Mouse (Mus musculus): ENCODE measurements around the gene Stxbp6. TPM values are rescaled to one million over a fixed set of nuclear protein-coding genes. Genes with fewer than 3 reads are reported as not detected.
A peak's percentile ranks its signal among the peaks of the same experiment; 100 is the strongest.

Stxbp6 gene
- polyA plus RNA-seq, 1 experiment from 2014 or later: 15.9 TPM

DNA sequence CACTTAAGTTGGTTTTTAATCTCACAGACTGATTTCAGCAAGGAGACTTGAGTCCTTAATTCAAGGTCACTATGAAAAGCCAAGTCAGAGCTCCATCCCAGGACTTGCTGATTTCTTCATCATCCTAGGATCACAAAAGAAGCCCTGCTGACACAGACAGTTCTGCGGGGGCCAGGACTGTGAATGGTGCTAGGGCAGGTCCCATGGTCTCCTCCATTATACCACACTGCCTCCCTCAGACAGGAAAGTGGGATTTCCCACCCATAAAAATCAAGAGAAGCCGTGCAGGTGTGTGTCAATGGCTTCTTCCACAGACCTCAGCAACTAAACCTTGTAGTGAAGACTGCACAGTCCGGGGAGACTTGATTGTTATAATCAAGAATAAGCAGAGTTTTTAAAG, 2.3 kb downstream of the Stxbp6 start:
- no peaks in the 10 kb centered on the region for H3K36me3 ChIP-seq (replicated peaks)
- peaks cover 44% of the 10 kb centered on the region for H3K4me1 ChIP-seq
- peak overlapping the region; percentile 81; the same call in 1 of the 2 replicates for H3K4me3 ChIP-seq
- H3K27me3 ChIP-seq (ENCODE audit: poor library complexity, severe bottlenecking): peaks cover 30% of the 10 kb centered on the region
- H3K27ac ChIP-seq: no peak overlapping the region
- no peak for DNase-seq (ENCODE audit: extremely low spot score, low spot score)
- no peaks in the 10 kb centered on the region for H3K9me3 ChIP-seq
- 62% methylated on average over 3 of the region's 3 CpGs for WGBS

DNA sequence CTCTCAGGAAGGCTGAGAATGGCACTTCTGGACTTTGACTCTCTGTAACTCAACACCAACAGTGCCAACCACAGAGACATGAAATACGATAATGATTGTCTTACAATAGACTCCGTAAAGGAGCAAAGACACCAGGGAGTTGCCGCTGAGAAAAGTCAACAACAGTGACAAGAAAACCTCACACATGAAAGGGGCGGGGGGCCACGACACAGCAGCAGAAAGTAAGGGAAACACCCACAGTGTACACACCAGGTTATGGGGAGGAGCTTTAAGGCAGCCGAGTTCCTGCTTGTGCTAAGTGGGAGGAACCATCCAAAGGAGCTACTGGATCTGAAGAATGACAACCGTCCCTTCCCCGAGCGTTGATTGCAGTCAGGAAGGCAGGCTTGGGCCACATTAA, 4.3 kb downstream of the Stxbp6 start:
- no peak overlapping the region for H3K27ac ChIP-seq
- no peak overlapping the region for H3K4me3 ChIP-seq
- DNase-seq (ENCODE audit: extremely low spot score, low spot score): no peak
- 69% methylated on average over 9 of the region's 9 CpGs for WGBS
- peaks cover 48% of the 10 kb centered on the region for H3K4me1 ChIP-seq
- no peaks in the 10 kb centered on the region for H3K9me3 ChIP-seq
- peaks cover 19% of the 10 kb centered on the region for H3K27me3 ChIP-seq (ENCODE audit: poor library complexity, severe bottlenecking)
- no peaks in the 10 kb centered on the region for H3K36me3 ChIP-seq (replicated peaks)

DNA sequence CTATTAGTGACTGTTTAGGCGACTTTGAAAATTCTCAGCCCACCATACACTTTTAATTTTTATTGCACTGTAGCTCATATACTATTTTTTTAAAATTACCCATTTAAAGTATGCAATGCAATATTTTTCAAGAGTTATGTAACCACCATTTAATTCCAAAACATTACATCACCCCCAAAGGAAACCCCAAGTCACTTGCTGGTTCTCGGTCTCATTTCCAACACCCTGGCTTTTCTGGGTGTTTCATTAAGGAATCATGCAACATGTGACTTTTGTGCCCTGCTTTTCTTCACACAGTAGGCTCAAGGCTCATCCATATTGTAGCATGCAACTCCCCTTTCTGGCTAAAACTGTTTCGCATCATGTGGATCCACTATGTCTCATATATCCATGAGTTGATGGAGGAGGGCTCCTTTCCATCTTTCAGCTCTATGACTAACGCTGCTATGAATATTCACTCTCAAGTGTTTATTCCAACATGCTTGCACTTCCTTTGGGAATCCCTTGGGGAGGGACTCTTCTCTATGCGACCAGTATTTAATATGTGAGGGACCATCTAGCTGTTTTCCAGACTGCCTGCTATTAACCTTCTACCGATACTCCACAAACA, 6.3 kb downstream of the Stxbp6 start:
- DNase-seq (ENCODE audit: extremely low spot score, low spot score): no peak
- Histone ChIP-seq H3K4me1 (peaks cover 29% of the 10 kb centered on the region), H3K27ac (no peak overlapping the region), H3K4me3 (no peak overlapping the region), H3K36me3 (replicated peaks) (no peaks in the 10 kb centered on the region), H3K27me3 (ENCODE audit: poor library complexity, severe bottlenecking) (peaks cover 16% of the 10 kb centered on the region), H3K9me3 (no peaks in the 10 kb centered on the region)
- WGBS: 81% methylated on average over 6 of the region's 6 CpGs

DNA sequence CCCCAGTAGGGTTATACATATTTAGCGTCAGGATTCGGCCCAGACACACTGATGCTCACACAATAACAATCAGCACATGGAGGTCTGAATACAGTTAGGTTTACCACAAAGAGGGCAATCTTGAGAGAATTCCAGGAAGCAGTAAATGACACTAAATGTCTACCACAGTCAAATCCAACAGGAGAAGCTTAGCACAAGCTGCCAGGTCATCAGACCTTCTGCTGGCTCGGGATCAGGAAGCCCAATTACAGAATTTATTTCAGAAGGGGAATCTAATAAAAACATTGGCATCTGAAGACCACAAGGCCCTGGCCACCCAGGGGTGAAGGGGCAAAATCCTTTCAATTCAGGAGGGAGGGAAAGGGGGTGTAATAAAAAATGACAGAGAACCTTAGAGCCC, 6.8 kb downstream of the Stxbp6 start:
- Histone ChIP-seq H3K4me1 (peaks cover 23% of the 10 kb centered on the region), H3K9me3 (no peaks in the 10 kb centered on the region), H3K27me3 (ENCODE audit: poor library complexity, severe bottlenecking) (peaks cover 16% of the 10 kb centered on the region), H3K27ac (no peak overlapping the region), H3K4me3 (no peak overlapping the region), H3K36me3 (replicated peaks) (no peaks in the 10 kb centered on the region)
- no peak for DNase-seq (ENCODE audit: extremely low spot score, low spot score)
- 41% methylated on average over 3 of the region's 3 CpGs for WGBS

DNA sequence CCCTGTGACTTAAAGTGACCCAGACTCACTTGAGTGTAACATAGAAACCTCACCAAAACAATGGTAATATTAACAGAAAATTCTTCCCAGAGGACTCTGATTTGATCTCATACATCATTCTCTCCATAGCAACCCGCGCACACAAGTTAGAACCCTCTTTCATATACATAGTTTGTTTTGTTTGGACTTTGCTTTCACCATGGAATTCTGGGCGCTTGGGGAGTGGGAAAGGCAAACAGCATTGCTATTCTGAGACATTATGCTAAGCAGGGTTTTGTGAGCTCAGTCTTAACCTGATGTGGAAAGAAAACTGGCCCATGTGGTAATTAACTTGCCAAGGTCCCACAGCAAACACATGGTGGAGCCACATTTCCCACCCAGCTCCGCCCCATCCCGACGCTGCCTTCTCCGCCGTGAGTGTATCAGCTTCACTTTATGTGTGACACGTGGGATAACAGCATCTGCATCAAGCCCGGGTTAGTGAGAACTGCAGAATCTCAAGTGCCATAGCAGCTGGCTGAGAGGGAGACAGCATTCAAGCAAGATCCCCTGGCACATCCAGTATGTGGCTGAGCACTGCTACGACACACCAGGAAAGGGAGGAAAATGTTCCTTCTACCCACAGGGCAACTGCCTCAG, 7.3 kb downstream of the Stxbp6 start:
- no peak overlapping the region for H3K27ac ChIP-seq
- WGBS: 35% methylated on average over 11 of the region's 11 CpGs

DNA sequence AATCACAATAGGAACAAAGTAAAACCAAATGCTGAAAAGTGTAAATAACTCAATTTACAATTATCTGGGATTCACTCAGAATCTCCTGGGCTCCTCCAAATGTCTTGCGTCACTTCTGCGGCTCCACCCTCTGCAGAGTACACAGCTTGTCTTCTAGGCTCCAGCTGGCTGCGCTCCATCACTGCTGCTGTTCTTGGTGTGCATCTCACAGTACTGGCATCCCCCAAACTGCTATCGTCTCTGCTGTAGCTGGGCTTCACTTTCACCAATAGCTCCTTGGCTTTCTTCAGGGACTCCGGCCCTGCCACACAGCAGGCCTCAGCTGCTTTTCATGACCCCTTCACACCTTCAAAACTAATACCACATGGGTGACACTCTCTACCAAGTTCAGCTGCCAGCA, 10.9 kb downstream of the Stxbp6 start:
- WGBS: 86% methylated on average over 5 of the region's 5 CpGs
- no peak overlapping the region for H3K4me3 ChIP-seq
- no peak overlapping the region for H3K27ac ChIP-seq
- H3K27me3 ChIP-seq (ENCODE audit: poor library complexity, severe bottlenecking): 0 out of 2 replicates have a peak, but pooled peaks cover under 1% of the 10 kb centered on the region
- no peak for DNase-seq (ENCODE audit: extremely low spot score, low spot score)
- peaks cover 14% of the 10 kb centered on the region for H3K4me1 ChIP-seq
- H3K36me3 ChIP-seq (replicated peaks): no peaks in the 10 kb centered on the region
- no peaks in the 10 kb centered on the region for H3K9me3 ChIP-seq

More for the DNA sequence above, 7.3 kb downstream of the Stxbp6 start:
- no peaks in the 10 kb centered on the region for H3K9me3 ChIP-seq
- no peak overlapping the region for H3K4me3 ChIP-seq
- no peak for DNase-seq (ENCODE audit: extremely low spot score, low spot score)
- peaks cover 18% of the 10 kb centered on the region for H3K4me1 ChIP-seq
- no peaks in the 10 kb centered on the region for H3K36me3 ChIP-seq (replicated peaks)
- peaks cover 13% of the 10 kb centered on the region for H3K27me3 ChIP-seq (ENCODE audit: poor library complexity, severe bottlenecking)

DNA sequence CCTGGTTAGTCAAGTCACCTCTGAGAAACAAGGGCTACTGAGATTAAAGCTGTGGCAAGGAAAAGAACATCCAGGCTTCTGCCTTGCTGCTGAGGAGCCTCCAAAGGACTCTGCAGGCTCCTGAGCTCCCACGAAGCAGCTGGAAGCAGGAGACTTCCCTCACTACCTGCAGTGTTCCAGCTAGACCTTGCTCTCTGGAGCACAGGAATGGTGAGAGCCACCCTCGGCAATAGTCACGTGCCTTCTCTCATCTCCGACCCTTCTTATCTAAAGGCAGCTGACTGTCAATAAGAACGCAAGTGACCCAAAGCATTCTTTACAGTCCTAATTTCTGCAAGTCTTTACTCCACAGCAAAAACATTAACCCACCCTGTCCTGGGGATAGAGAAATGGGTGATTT, 13.2 kb downstream of the Stxbp6 start:
- Histone ChIP-seq H3K36me3 (replicated peaks) (no peaks in the 10 kb centered on the region), H3K4me1 (no peaks in the 10 kb centered on the region), H3K27ac (no peak overlapping the region), H3K27me3 (ENCODE audit: poor library complexity, severe bottlenecking) (no peaks in the 10 kb centered on the region), H3K9me3 (no peaks in the 10 kb centered on the region), H3K4me3 (no peak overlapping the region)
- no peak for DNase-seq (ENCODE audit: extremely low spot score, low spot score)
- WGBS: 77% methylated on average over 5 of the region's 5 CpGs

DNA sequence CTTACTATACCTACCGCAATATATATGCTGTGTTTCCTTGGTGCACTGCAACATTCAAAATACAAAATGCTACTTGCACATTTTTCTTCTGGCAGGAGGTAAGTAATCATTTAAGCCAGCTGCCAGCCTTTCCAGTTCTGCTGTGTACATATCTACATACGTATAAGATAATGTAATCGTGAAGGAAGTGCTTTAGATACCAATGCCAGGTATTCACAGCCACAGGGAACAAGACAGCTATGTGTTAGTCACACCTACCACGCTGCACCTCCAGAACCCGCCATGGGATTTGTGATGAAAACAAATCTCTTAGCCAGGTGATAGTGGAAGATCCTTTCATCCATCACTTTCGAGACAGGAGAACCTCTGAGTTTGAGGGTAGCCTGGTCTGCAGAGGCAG, 13.7 kb downstream of the Stxbp6 start:
- Histone ChIP-seq H3K27me3 (ENCODE audit: poor library complexity, severe bottlenecking) (no peaks in the 10 kb centered on the region), H3K27ac (no peak overlapping the region), H3K4me1 (no peaks in the 10 kb centered on the region), H3K4me3 (no peak overlapping the region), H3K9me3 (no peaks in the 10 kb centered on the region), H3K36me3 (replicated peaks) (no peaks in the 10 kb centered on the region)
- WGBS: 91% methylated on average over 6 of the region's 6 CpGs
- no peak for DNase-seq (ENCODE audit: extremely low spot score, low spot score)

DNA sequence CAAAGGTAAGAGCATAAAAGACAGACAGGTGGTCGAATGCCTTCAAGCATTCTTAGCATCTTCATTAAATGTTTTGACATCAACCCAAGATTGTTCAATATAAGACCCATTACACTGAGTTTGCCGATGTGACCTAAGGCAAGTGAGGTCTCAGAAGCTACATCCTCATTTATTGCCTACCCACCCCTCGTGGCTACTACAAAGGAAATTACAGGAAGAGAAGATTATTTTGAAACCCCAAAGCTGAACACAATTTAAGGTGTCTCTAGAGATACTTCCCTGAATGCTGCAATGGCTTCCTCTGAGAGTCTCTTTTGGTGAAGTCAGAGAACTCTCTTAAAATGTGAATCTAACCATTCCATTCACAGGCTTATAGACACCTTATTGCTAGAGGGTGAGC, 16.5 kb downstream of the Stxbp6 start:
- no peaks in the 10 kb centered on the region for H3K9me3 ChIP-seq
- H3K4me3 ChIP-seq: no peak overlapping the region
- H3K27ac ChIP-seq: no peak overlapping the region
- H3K36me3 ChIP-seq (replicated peaks): no peaks in the 10 kb centered on the region
- WGBS: 89% methylated on average over 3 of the region's 3 CpGs
- H3K27me3 ChIP-seq (ENCODE audit: poor library complexity, severe bottlenecking): no peaks in the 10 kb centered on the region
- H3K4me1 ChIP-seq: no peaks in the 10 kb centered on the region
- DNase-seq (ENCODE audit: extremely low spot score, low spot score): no peak

DNA sequence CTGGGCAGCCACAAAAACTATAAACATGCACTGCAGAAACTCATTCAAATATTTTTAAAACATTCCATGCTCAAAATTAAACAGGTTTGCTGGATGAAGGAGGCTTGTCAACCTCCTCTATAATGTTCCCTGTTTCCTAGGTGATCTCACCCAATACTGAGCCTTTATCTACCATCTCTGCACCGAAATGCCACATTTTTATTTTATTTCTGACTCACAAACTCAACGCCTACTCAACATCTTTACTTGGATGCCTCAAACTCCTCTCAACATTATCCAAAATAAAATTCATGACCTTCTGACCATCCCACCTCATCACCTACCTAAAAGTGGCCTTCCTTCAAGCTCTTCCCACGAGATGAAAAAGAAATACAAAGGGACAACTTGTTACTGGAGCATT, 18.1 kb downstream of the Stxbp6 start:
- Histone ChIP-seq H3K9me3 (no peaks in the 10 kb centered on the region), H3K36me3 (replicated peaks) (no peaks in the 10 kb centered on the region), H3K4me3 (no peak overlapping the region), H3K4me1 (no peaks in the 10 kb centered on the region), H3K27me3 (ENCODE audit: poor library complexity, severe bottlenecking) (no peaks in the 10 kb centered on the region), H3K27ac (no peak overlapping the region)
- no peak for DNase-seq (ENCODE audit: extremely low spot score, low spot score)
- 93% methylated on average over 3 of the region's 3 CpGs for WGBS

DNA sequence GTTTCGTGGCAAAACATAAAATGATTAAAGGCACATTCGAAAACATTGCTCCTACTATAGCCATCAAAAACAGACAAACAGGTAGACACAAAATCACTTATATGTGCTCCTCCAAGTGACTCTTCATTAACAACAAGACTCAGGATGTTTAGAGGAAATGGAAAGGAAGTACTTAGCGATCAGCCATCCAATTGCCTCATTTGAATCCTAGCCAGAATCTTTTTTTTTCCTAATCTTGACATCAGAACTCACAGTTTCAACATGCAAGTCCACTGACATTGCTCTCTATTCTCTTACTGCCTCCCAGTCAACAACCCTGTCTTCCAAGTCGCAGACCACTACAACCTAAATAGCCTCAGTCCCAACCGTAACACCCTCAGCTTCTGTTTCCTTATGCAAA, 21.2 kb downstream of the Stxbp6 start:
- H3K36me3 ChIP-seq (replicated peaks): no peaks in the 10 kb centered on the region
- no peak overlapping the region for H3K4me3 ChIP-seq
- H3K4me1 ChIP-seq: peaks cover 12% of the 10 kb centered on the region
- no peak overlapping the region for H3K27ac ChIP-seq
- DNase-seq (ENCODE audit: extremely low spot score, low spot score): no peak
- H3K27me3 ChIP-seq (ENCODE audit: poor library complexity, severe bottlenecking): no peaks in the 10 kb centered on the region
- no peaks in the 10 kb centered on the region for H3K9me3 ChIP-seq
- WGBS: 94% methylated on average over 5 of the region's 5 CpGs

DNA sequence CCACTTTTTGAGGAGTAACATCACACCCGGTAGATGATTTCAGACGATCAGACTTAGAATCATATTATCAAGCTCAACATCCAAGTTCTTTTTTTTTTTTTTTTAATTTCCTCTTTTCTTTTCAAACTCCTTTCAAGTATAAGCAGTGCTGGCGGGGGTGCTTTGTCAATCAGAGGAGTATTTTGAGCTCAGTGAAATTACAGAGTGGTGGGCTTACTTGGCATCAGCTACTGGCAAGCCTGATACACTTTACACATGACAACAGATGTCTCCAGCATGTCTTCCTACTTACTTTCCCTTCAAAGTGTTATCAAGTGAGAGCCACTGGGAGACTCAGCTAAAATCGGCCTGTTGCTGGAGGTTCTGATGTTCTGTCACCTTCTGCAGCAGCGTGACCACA, 21.6 kb downstream of the Stxbp6 start:
- Histone ChIP-seq H3K36me3 (replicated peaks) (no peaks in the 10 kb centered on the region), H3K27me3 (ENCODE audit: poor library complexity, severe bottlenecking) (no peaks in the 10 kb centered on the region), H3K4me3 (no peak overlapping the region), H3K4me1 (peaks cover 12% of the 10 kb centered on the region), H3K27ac (no peak overlapping the region), H3K9me3 (no peaks in the 10 kb centered on the region)
- WGBS: 91% methylated on average over 5 of the region's 5 CpGs
- DNase-seq (ENCODE audit: extremely low spot score, low spot score): no peak

DNA sequence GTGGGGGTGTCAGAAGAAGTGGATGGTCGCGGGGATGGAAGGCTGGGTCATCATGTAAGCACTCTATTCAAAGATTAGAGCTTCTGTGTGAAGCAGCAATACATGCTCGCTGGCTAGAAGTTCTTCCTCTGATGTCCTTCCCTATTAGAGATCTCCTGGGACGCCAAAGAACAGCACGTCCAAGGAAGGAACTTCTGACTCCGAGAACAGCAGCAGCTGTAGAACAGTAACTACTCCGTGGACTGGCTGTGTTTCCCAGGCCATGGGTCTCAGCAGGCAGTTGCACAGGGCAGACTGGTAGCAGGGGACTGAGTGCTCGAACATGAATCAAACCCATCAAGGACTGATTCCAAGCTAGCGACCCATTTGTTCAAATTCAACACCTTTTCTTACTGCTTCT, 24.6 kb downstream of the Stxbp6 start:
- Histone ChIP-seq H3K27ac (no peak overlapping the region), H3K4me1 (peaks cover 26% of the 10 kb centered on the region), H3K9me3 (no peaks in the 10 kb centered on the region), H3K4me3 (no peak overlapping the region), H3K36me3 (replicated peaks) (no peaks in the 10 kb centered on the region), H3K27me3 (ENCODE audit: poor library complexity, severe bottlenecking) (no peaks in the 10 kb centered on the region)
- WGBS: 59% methylated on average over 9 of the region's 9 CpGs
- no peak for DNase-seq (ENCODE audit: extremely low spot score, low spot score)
